Mouse (Mus musculus): ENCODE measurements around the gene Flywch1.

Flywch1 gene

DNA sequence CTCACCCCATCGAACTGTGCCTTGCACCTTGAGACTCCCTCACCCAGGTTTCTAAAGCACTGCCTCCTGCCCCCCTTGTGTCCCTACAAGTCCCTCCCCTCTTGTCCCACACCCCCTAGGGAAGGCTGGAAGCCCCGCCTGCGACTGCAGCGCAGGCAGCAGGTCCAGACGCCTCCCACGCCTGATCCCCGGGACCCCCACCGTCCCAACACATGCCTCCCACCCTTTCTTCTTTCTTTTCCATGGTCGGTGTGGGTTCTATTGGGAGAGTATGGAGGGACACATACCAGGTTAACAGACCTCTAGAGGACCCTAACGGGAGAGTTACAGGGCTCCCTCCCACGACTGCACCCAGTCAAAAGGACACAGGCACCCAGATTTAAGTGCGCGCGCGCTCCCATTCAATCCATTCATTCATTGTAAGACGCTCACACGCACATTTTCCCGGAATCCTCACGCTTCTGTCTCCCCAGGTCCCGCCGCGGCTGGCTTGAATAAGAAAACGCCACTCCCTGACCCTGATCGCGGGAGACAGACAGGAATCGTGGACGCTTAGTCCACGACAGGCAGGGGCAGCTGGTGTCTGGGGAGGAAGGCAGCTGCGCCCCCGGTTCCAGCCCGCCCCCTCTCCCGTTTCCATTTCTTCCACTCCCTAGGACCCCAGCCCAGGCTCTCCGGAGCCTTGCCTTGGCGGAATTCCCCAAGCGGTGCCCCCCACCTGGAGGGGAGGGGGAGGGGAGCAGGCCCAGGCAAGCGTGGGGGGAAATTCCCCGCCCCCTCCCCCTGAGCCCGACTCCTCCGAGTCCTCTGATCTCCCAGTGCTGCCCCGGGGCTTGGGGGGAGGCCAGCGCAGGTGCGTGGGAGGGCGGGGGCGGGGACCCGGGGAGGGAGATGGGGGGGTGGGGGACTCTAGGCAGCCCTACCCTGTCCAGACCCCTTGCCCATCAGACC is 25.8 kb downstream of the Flywch1 start, which contains the start of gene Kremen2:
Gene Kremen2, minus strand, starts transcription at position 533 of the 951 bp plus-strand sequence.
- no peak for DNase-seq (ENCODE audit: extremely low read depth, insufficient read length, low spot score)

DNA sequence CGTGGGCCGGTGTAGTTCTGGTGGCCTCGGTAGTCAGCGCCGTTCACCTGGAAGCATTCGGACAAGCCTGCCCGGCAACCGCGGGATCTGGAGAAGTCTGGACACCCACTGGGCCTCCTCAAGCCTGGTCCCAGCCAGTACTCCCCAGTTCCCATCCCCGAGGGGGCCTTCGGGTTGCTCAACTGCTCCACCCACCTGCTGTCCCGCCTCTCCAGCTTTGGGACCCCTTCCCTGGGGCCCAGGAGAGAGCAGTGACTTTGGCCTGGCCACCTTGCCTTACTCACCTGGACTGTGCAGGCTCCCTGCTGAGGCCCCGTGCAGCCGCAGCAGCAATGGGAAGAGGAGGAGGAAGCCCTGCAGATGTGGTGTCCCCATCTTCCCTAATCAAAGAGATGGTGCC is 26.8 kb downstream of the Flywch1 start:
- no peak for DNase-seq (ENCODE audit: extremely low read depth, insufficient read length, low spot score)

DNA sequence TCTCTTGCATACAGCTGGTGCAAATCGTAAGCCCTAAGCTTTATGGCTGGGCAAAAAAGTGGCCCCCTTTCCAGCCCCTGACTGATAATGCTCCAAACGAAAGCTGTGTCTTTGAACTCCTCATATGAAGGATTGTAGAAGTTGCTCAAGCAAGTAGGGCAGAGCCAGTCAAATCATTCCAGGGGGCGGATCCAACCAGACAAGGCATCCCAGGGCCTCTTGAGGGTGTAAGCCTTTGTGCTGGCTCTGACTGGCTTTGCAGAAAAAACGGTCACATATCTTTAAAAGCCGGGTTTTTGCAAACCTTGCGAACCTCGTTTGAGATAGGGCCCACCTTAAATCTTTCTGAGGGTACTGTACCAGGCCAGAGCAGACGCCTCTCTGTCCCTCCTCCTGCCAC is 27.3 kb downstream of the Flywch1 start:
- DNase-seq (ENCODE audit: extremely low read depth, insufficient read length, low spot score): no peak

DNA sequence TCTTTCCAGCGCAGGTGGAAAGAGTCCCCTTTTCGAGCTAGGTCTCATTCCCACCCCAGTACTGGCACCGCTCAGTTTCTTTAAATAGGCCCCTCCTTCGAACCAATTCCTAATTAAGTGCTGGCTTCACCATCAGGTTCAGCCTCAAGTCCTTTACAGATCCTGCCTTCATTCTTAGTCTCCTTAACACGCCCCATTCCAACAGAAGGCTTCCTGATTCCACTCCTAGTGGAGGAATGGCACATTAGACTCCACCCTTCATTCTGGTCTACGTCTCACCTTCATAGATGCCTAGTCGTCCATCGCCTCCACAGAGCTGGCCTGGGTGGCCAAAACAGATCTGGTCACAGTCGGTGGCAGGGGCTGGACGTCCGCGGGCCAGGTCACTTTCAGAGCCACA is 28.5 kb downstream of the Flywch1 start:
- no peak for DNase-seq (ENCODE audit: extremely low read depth, insufficient read length, low spot score)

DNA sequence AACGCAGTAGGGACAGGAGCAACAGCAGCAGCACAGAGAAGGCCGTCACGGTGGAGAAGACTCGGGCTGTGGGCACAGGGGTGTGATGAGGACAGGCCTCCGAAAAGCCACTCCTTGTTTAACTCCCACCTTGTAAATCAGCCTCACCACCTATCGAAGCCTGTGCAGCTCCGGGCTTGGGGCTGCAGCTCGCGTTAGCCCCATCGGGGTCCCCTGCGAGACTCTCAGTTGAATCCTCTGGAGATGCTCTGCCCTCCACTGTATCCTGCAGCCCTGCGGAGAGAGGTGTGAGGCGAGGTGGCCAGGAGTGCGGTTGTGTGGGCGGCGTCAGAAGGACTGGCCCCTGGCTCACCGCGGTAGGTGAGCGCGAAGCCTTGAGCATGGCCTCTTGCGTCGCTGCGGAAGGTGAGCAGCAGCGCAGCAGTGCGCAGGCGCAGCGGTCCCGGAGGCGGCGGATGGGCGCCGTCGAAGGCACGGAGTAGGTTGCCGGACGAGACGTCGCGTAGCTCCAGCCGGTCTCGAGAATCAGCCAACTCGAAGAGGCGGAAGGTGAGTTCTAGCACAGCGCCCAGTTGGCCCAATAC is 29.1 kb downstream of the Flywch1 start:
- no peak for DNase-seq (ENCODE audit: extremely low read depth, insufficient read length, low spot score)

DNA sequence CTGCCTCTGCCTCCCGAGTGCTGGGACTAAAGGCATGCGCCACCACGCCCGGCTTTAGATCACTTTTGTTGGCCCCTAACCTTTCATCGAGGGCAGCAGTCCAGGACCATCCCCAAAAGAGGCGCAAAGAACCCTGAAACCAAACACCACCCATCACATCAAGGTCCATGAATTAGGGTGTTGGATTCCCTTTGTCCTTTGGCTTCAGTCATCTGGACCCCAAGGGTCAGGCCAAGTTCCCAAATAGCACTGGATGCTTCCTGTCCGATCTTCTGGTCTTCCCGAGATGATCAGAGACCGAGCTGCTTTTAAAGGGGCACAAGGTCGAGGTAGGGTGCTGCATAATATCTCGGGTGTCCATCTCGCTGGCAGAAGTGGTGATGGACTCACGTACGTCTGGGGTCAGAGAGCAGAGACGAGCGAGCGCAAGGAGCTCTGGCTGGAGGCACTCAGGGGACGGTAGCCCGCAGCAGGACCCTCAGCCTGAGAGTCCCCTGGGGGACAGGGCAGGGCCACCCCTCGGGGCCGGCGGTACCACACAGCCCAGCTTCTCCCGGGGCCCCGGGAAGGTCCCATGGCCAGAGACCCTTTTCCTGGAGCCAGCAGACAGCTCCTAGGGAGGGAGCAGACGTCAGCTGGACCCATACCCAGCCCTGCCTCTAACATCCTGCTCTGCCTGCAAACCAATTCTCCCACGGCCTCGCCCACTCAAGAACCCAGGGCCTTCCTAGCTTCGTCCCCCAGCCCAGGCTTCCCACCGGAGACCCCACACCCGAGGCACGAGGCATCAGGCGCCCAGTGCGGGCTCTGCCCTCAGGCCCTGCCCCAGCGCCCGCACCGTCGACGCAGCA is 29.8 kb downstream of the Flywch1 start:
- no peak for DNase-seq (ENCODE audit: extremely low read depth, insufficient read length, low spot score)

DNA sequence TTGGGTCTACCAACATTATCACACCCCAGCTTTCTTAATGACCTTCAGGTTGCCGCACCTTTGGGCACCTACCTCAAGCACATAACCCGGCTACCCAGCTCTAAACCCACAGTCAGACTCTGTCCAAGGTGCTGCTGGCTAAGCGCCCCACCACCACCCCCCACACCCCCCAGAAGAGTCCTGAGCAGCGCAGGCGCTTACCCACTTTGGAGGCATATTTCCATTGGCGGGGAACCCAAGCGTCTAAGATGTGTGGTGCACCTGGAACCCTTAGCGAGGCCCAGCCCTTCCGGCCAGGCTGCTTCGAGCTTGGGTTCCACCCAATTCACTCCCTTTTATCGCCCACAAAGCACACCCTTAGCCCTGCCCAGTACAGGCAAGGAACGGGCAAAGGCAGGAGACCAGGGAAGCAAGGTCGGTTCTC is 30.8 kb downstream of the Flywch1 start, which contains the start of gene Paqr4:
Gene Paqr4, minus strand, starts transcription at position 270 of the 424 bp plus-strand sequence.
- no peak for DNase-seq (ENCODE audit: extremely low read depth, insufficient read length, low spot score)

DNA sequence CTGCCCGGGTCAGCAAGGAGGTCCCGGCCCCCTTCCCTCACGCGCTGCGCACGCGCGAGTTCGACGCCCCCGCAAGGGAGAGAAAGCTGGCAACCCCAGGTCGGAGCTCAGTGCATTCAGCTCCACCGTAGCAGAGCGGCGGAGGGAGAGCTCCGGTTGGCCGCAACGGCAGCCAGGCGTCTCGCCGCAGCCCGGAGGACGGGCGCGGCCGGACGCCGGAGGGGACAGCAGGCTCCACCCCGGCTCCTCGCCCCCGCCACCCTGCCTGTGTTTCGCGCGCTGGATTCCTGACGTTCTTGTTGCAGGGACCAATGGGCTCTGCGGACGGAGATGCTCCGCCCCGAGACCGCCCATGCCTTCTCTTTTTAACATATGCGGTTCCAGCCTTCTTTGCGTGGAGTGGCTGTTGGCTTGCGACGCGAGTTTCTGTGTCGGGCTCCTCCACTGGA is 31.2 kb downstream of the Flywch1 start:
- DNase-seq (ENCODE audit: extremely low read depth, insufficient read length, low spot score): peak; percentile 87

DNA sequence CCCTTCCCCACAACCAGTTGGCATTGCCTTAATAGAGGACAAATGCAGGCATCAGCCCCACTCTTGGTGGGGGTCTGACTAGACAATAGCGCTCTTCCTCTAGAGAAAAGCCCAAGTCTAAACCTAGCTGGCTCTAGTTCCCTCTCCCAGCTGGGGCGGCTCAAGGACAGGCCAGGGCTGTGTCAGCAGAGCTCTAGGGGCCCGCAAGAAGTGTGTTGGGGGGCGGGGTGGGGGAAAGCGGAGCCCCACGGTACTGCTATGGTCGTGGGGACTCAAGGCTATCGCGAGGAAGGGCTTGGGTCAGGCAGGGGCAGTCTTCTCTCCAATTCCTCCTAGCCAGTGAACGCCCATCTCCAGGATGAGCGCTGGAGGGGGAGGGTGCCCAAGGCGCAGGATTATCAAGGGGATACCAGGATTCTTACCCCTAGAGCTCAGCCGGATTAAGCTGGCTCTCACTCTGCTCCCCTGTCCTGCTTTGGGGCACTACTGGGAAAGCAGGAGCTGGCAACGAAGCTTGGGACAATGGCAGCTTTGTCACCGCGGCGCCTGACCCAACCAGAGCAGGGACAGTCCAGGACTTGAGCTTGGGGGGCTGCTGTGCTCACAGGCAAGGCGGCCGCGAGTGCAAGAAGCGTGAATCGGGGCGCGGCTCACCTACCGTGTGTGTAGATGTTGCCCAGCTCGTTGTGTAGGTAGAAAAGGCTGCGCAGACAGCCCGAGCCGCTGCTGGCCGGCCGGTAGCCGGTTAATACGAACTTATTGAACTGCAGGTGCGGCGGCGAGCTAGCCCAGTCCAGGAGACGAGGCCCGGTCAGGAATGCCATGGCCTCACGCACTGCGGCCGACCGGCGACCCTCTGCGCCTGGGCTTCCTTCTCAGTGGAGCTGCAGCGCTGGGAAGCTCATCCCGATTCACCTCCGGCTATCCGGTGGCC is 31.9 kb downstream of the Flywch1 start:
- no peak for DNase-seq (ENCODE audit: extremely low read depth, insufficient read length, low spot score)

DNA sequence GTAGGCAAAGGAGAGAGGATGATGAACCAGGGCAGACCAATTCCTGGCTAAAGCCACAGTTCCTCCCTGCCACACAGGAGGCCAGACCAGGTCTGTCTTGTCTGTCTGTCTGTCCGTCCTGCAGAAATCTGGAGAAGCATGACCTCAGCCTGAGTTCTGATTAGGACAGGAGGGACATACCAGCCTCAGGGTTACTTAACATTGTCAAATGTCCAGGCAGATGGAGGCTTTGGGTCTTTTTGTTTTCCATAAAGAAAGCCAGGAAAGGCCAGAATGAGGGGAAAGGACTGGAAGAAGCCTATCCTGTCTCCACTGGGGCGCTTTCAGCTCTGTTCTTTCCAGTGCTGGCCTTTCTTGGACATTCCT is 32.6 kb downstream of the Flywch1 start:
- DNase-seq (ENCODE audit: extremely low read depth, insufficient read length, low spot score): no peak

DNA sequence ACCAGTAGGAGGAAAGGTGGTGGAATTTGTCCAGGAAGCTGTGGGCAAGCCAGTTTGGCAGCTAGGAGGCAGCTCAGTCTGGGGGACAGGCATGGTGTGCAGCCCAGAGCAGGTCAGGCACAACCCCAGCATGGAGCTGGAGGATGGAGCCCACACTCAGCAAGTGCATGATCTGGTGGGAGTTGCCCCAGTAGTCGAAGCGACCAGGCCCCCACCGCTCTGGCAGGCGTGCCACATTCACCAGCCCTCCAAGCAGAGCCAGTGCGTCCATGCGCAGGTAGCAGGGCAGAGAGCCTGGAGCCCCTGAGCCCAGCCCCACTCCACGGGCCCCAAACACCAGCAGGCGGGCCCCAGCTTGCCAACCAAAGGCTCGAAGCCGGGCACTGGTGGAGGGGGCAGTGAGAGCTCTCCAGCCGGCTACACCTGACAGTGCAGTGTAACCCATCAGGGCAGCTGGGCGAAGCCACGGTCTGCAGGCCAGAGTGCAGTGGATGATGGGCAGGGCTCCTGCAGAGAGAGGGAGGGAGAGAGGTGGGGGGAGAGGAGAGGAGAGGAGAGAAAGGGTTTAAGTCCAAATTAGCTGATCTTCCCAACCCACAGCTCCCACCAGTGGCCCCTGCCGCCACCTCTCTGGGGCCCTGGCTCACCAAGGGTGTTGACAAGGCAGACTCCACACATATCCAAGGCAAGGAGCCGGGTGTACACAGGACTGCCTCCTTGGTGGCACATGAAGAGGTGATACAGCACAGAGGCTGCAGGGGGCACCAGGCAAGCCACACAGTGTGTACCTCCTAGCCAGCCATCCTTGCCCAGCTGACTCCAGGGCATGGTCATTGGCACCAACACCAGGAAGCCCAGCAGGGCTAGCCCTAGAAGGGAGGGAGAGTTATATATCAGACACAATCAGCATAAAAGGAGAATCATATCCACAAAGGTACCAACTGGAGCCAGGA is 33.6 kb downstream of the Flywch1 start:
- DNase-seq (ENCODE audit: extremely low read depth, insufficient read length, low spot score): no peak

DNA sequence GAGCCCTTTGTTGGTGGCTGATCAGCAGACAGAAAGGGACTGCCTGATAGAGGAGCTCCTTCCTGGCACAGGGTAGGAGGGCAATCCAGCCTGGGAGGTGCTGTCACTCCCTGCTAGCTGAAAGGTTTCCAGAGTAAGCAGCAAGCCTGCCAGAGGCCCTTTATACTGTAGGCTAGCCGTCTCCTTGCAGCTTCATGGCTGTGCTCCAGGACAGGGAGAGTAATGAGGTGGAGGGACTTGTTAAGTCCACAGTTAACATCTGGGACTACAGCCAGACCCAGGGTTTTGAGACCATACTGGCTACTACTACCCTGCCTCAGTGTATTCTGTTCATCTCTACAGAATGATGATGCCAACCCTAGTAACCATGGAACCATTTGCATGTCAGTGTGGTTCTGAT is 37.1 kb downstream of the Flywch1 start:
- no peak for DNase-seq (ENCODE audit: extremely low read depth, insufficient read length, low spot score)

DNA sequence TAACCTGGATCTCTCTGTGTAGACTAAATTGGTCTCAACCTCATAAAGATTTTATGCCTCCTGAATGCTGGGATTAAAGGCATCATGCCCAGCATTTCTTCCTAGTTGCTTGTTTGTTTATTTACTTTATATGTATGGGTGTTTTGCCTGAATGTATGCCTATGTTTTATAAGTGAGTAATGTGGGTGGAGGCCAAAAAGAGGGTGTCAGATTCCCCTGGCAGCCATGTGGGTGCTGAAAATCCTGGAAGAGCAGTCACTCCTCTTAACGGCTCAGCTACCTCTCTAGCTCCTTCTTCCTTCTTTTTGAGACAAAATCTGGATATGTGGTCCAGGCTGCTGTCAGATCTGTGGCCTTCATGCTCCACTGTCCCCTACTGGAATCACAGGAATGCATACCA is 41.0 kb downstream of the Flywch1 start:
- no peak for DNase-seq (ENCODE audit: extremely low read depth, insufficient read length, low spot score)

DNA sequence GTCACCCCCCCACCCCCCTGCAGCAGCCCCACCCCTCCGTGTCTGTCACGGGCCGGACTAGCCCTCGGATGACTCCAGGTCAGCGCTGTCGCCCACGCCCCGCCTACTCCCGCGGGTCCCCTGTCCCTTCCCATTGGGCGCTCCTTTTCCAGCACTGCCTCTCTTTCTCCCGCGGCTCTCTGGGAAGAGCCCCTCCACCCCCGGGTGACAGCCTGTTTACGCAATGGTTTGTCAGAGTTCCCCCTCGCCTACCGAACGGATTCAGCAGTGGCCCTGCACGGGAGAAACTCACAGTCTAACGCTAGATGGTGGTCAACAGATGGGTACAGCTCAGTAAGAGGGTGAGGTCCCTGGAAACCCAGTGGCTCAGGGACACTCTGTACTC is 44.7 kb downstream of the Flywch1 start:
- DNase-seq (ENCODE audit: extremely low read depth, insufficient read length, low spot score): peak; percentile 93

DNA sequence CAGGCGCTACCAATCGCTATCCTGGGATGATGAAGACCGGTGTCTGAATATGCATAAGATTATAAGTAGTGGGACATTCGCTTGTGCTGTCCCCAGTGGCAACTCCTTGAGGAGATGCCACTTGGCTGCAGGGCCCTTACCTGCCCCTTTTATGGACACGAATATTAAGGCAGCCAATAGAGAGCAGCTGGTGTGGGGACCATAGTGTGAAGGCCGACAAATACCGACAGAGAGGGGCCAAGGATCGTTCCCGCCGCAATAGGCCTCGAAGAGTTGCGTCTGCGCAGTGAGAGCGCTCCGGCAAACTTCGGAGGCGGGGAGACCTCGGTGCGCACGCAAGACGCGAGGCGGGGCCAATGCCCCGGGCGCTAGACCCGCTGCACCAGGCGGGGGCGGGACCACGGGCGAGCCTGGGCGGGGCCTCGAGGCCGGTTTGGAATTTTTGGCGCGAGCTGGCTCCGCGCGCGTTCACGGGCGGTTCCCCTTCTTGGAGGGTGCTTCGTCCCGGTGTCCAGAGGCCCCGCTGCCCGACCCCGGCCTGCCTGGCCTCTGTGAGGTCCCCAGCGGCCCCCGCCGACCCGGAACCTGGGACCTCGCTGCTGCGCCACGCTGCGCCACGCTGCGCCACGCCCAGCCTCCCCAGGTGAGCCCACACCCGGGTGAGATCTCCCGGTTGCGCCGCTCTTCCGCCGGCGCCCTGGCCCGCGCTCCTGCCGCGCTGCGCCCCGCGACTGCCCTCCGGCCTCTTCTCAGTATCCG is 45.2 kb downstream of the Flywch1 start, which contains the start of gene Pkmyt1:
Gene Pkmyt1, plus strand, starts transcription at position 338 of the 759 bp plus-strand sequence.
- DNase-seq (ENCODE audit: extremely low read depth, insufficient read length, low spot score): peak; percentile 95

DNA sequence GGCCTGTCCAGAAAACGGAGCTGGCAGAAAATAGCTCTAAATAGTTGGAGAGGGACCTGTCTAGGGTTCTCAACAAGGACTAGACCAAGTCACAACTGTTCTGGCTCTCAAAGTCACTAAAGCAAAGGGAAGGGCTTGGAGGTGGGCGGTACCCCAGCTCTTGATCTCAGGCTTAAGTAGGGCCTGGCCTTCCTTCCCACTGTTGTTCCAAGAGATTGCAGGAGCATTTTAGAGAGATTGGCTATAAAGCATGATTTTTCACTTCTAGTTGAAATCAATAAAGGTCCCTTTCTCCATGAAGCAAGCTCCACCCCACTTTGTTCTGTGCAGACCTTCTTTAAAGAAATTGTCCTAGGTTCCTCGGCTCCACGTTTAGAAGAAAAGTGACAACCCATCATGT is 45.9 kb downstream of the Flywch1 start:
- no peak for DNase-seq (ENCODE audit: extremely low read depth, insufficient read length, low spot score)

DNA sequence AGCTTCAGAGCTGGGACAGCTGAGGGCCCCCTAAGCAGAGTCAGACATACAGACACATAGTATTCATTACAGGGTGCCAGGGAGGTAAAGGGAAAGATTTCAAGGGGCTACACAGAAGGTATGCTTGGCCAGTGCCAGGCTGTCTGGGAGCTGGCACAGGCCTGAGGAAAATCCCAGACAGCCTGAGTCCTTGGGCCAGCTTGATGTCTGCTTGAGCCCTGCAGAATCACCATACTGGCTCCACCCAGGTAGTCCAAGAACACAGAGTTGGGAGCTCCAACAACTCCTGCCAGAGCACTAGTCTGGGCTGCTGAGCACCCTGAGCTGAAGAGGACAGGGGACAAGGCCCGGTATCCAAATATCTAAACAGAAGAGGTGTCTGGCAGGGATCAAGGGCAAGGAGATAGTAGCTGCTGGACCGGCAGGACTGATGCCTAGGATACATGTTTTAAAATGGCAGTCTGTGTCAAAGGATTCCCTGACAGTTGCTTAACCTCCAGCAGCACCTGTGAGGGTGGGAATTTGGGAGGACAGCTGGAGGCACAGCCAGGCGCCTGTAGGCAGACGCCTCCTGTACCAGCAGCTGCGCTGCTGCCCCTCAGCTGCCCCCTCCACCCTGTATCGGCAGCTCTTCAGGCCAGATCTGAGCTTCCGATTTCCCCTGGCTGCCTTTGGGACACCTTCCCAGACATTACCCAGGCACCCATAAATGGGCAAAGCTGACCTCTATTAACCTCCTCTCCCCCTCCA is 48.9 kb downstream of the Flywch1 start, which contains the start of gene 1520401A03Rik:
Gene 1520401A03Rik, minus strand, starts transcription at position 408 of the 750 bp plus-strand sequence.
- DNase-seq (ENCODE audit: extremely low read depth, insufficient read length, low spot score): no peak
